Mouse (Mus musculus): ENCODE measurements around the gene Ccnd3. TPM values are rescaled to one million over a fixed set of nuclear protein-coding genes. Genes with fewer than 3 reads are reported as not detected.
A peak's percentile ranks its signal among the peaks of the same experiment; 100 is the strongest.

Gene Ccnd3
- polyA plus RNA-seq, 1 experiment from 2014 or later: 260 TPM

GRCm38 (mm10) chr17:47503689-47504088 lies 1.2 kb upstream of the Ccnd3 start:
- no peak for ATAC-seq (ENCODE audit: insufficient read depth, low FRiP score, low TSS enrichment)

GRCm38 (mm10) chr17:47504228-47504627 lies 623 bp upstream of the Ccnd3 start:
- 81% methylated on average over 5 of the region's 5 CpGs for WGBS
- DNase-seq (ENCODE audit: low spot score) (no peak), ATAC-seq (ENCODE audit: insufficient read depth, low FRiP score, low TSS enrichment) (no peak)
- Histone ChIP-seq H3K4me1 (ENCODE audit: control insufficient read depth, insufficient read depth, low read length) (peaks cover 7% of the 10 kb centered on the region), H3K4me2 (ENCODE audit: low read depth) (peak overlapping the region; percentile 65), H3K27me3 (ENCODE audit: control insufficient read depth, insufficient read depth, low read length) (no peaks in the 10 kb centered on the region), H3K4me3 (ENCODE audit: low read depth, low read length) (peak overlapping the region; percentile 28; the same call in 1 of the 2 replicates), H3K27ac (ENCODE audit: low read depth, low read length) (no peak overlapping the region), H3K9me3 (ENCODE audit: control insufficient read depth, low read length) (no peaks in the 10 kb centered on the region), H3K9ac (ENCODE audit: low read length) (peak overlapping the region; percentile 56; the same call in 1 of the 2 replicates), H3K36me3 (ENCODE audit: control insufficient read depth, insufficient read depth, low read length) (no peaks in the 10 kb centered on the region)

More at GRCm38 (mm10) chr17:47503689-47504088, 1.2 kb upstream of the Ccnd3 start:
- Histone ChIP-seq H3K9me3 (ENCODE audit: control insufficient read depth, low read length) (no peaks in the 10 kb centered on the region), H3K9ac (ENCODE audit: low read length) (no peak overlapping the region), H3K36me3 (ENCODE audit: control insufficient read depth, insufficient read depth, low read length) (no peaks in the 10 kb centered on the region), H3K4me2 (ENCODE audit: low read depth) (no peak overlapping the region), H3K27ac (ENCODE audit: low read depth, low read length) (no peak overlapping the region), H3K27me3 (ENCODE audit: control insufficient read depth, insufficient read depth, low read length) (no peaks in the 10 kb centered on the region), H3K4me3 (ENCODE audit: low read depth, low read length) (no peak overlapping the region), H3K4me1 (ENCODE audit: control insufficient read depth, insufficient read depth, low read length) (peaks cover 7% of the 10 kb centered on the region)
- no peak for DNase-seq (ENCODE audit: low spot score)

- DNase-seq (ENCODE audit: low spot score) (no peak), ATAC-seq (ENCODE audit: insufficient read depth, low FRiP score, low TSS enrichment) (no peak)
- H3K9ac ChIP-seq (ENCODE audit: low read length): no peak overlapping the region
- H3K4me2 ChIP-seq (ENCODE audit: low read depth): peak overlapping the region; percentile 65; the same call in 1 of the 2 replicates
- H3K36me3 ChIP-seq (ENCODE audit: control insufficient read depth, insufficient read depth, low read length): no peaks in the 10 kb centered on the region
- no peak overlapping the region for H3K27ac ChIP-seq (ENCODE audit: low read depth, low read length)
- H3K4me1 ChIP-seq (ENCODE audit: control insufficient read depth, insufficient read depth, low read length): peaks cover 7% of the 10 kb centered on the region
- 72% methylated on average over 2 of the region's 2 CpGs for WGBS
- no peaks in the 10 kb centered on the region for H3K9me3 ChIP-seq (ENCODE audit: control insufficient read depth, low read length)
- no peaks in the 10 kb centered on the region for H3K27me3 ChIP-seq (ENCODE audit: control insufficient read depth, insufficient read depth, low read length)
- no peak overlapping the region for H3K4me3 ChIP-seq (ENCODE audit: low read depth, low read length)
Measured at GRCm38 (mm10) chr17:47505566-47505965, 715 bp downstream of the Ccnd3 start.

GRCm38 (mm10) chr17:47506042-47506441 lies 1.2 kb downstream of the Ccnd3 start:
- no peak overlapping the region for H3K4me3 ChIP-seq (ENCODE audit: low read depth, low read length)
- no peaks in the 10 kb centered on the region for H3K27me3 ChIP-seq (ENCODE audit: control insufficient read depth, insufficient read depth, low read length)
- no peak for ATAC-seq (ENCODE audit: insufficient read depth, low FRiP score, low TSS enrichment)
- peaks cover 7% of the 10 kb centered on the region for H3K4me1 ChIP-seq (ENCODE audit: control insufficient read depth, insufficient read depth, low read length)
- no peak overlapping the region for H3K4me2 ChIP-seq (ENCODE audit: low read depth)
- WGBS: 88% methylated on average over 1 of the region's 1 CpGs
- no peak overlapping the region for H3K9ac ChIP-seq (ENCODE audit: low read length)
- H3K27ac ChIP-seq (ENCODE audit: low read depth, low read length): no peak overlapping the region
- no peaks in the 10 kb centered on the region for H3K36me3 ChIP-seq (ENCODE audit: control insufficient read depth, insufficient read depth, low read length)
- DNase-seq (ENCODE audit: low spot score): no peak
- H3K9me3 ChIP-seq (ENCODE audit: control insufficient read depth, low read length): no peaks in the 10 kb centered on the region

- Histone ChIP-seq H3K4me3 (ENCODE audit: low read depth, low read length) (no peak overlapping the region), H3K9ac (ENCODE audit: low read length) (no peak overlapping the region), H3K4me2 (ENCODE audit: low read depth) (no peak overlapping the region), H3K9me3 (ENCODE audit: control insufficient read depth, low read length) (no peaks in the 10 kb centered on the region), H3K27me3 (ENCODE audit: control insufficient read depth, insufficient read depth, low read length) (no peaks in the 10 kb centered on the region), H3K36me3 (ENCODE audit: control insufficient read depth, insufficient read depth, low read length) (no peaks in the 10 kb centered on the region), H3K4me1 (ENCODE audit: control insufficient read depth, insufficient read depth, low read length) (peaks cover 8% of the 10 kb centered on the region; the same call in 1 of the 2 replicates), H3K27ac (ENCODE audit: low read depth, low read length) (no peak overlapping the region)
- 88% methylated on average over 4 of the region's 4 CpGs for WGBS
- ATAC-seq (ENCODE audit: insufficient read depth, low FRiP score, low TSS enrichment): no peak
- DNase-seq (ENCODE audit: low spot score): no peak
Measured at GRCm38 (mm10) chr17:47506697-47507096, 1.8 kb downstream of the Ccnd3 start.

- no peak overlapping the region for H3K4me2 ChIP-seq (ENCODE audit: low read depth)
- no peak overlapping the region for H3K27ac ChIP-seq (ENCODE audit: low read depth, low read length)
- no peaks in the 10 kb centered on the region for H3K36me3 ChIP-seq (ENCODE audit: control insufficient read depth, insufficient read depth, low read length)
- WGBS: 89% methylated on average over 2 of the region's 2 CpGs
- no peak for ATAC-seq (ENCODE audit: insufficient read depth, low FRiP score, low TSS enrichment)
- peaks cover 9% of the 10 kb centered on the region; the same call in 1 of the 2 replicates for H3K4me1 ChIP-seq (ENCODE audit: control insufficient read depth, insufficient read depth, low read length)
- H3K4me3 ChIP-seq (ENCODE audit: low read depth, low read length): no peak overlapping the region
- H3K9ac ChIP-seq (ENCODE audit: low read length): no peak overlapping the region
- H3K9me3 ChIP-seq (ENCODE audit: control insufficient read depth, low read length): no peaks in the 10 kb centered on the region
- no peak for DNase-seq (ENCODE audit: low spot score)
- H3K27me3 ChIP-seq (ENCODE audit: control insufficient read depth, insufficient read depth, low read length): no peaks in the 10 kb centered on the region
Measured at GRCm38 (mm10) chr17:47507523-47507922, 2.7 kb downstream of the Ccnd3 start.

- H3K27me3 ChIP-seq (ENCODE audit: control insufficient read depth, insufficient read depth, low read length): no peaks in the 10 kb centered on the region
- H3K4me3 ChIP-seq (ENCODE audit: low read depth, low read length): no peak overlapping the region
- DNase-seq (ENCODE audit: low spot score) (peak; percentile 60), ATAC-seq (ENCODE audit: insufficient read depth, low FRiP score, low TSS enrichment) (no peak)
- no peak overlapping the region for H3K27ac ChIP-seq (ENCODE audit: low read depth, low read length)
- H3K4me1 ChIP-seq (ENCODE audit: control insufficient read depth, insufficient read depth, low read length): peaks cover 9% of the 10 kb centered on the region; the same call in 1 of the 2 replicates
- H3K4me2 ChIP-seq (ENCODE audit: low read depth): no peak overlapping the region
- H3K9me3 ChIP-seq (ENCODE audit: control insufficient read depth, low read length): no peaks in the 10 kb centered on the region
- WGBS: 57% methylated on average over 12 of the region's 12 CpGs
- no peak overlapping the region for H3K9ac ChIP-seq (ENCODE audit: low read length)
- no peaks in the 10 kb centered on the region for H3K36me3 ChIP-seq (ENCODE audit: control insufficient read depth, insufficient read depth, low read length)
Measured at GRCm38 (mm10) chr17:47508012-47508608, 3.3 kb downstream of the Ccnd3 start.

GRCm38 (mm10) chr17:47509031-47509705 lies 4.3 kb downstream of the Ccnd3 start:
- Histone ChIP-seq H3K4me3 (ENCODE audit: low read depth, low read length) (no peak overlapping the region), H3K9ac (ENCODE audit: low read length) (no peak overlapping the region), H3K4me2 (ENCODE audit: low read depth) (no peak overlapping the region), H3K4me1 (ENCODE audit: control insufficient read depth, insufficient read depth, low read length) (peaks cover 9% of the 10 kb centered on the region; the same call in 1 of the 2 replicates), H3K36me3 (ENCODE audit: control insufficient read depth, insufficient read depth, low read length) (no peaks in the 10 kb centered on the region), H3K27ac (ENCODE audit: low read depth, low read length) (no peak overlapping the region), H3K9me3 (ENCODE audit: control insufficient read depth, low read length) (no peaks in the 10 kb centered on the region), H3K27me3 (ENCODE audit: control insufficient read depth, insufficient read depth, low read length) (no peaks in the 10 kb centered on the region)
- WGBS: 57% methylated on average over 9 of the region's 9 CpGs
- ATAC-seq (ENCODE audit: insufficient read depth, low FRiP score, low TSS enrichment): no peak
- no peak for DNase-seq (ENCODE audit: low spot score)
